Mouse (Mus musculus): ENCODE measurements at regions not wholly inside any gene's neighbourhood (a gene's known extent, or its start where the extent isn't known, plus 50 kb on each side); places are given as distances from the start of the nearest gene placed in this dataset.

- no peak for DNase-seq (ENCODE audit: low read depth)
Measured at GRCm38 (mm10) chr12:13164791-13165190, 84.2 kb downstream of the Ddx1 start.

- no peak for DNase-seq (ENCODE audit: low read depth)
Measured at GRCm38 (mm10) chr12:13161051-13161450, 88.0 kb downstream of the Ddx1 start.

DNA sequence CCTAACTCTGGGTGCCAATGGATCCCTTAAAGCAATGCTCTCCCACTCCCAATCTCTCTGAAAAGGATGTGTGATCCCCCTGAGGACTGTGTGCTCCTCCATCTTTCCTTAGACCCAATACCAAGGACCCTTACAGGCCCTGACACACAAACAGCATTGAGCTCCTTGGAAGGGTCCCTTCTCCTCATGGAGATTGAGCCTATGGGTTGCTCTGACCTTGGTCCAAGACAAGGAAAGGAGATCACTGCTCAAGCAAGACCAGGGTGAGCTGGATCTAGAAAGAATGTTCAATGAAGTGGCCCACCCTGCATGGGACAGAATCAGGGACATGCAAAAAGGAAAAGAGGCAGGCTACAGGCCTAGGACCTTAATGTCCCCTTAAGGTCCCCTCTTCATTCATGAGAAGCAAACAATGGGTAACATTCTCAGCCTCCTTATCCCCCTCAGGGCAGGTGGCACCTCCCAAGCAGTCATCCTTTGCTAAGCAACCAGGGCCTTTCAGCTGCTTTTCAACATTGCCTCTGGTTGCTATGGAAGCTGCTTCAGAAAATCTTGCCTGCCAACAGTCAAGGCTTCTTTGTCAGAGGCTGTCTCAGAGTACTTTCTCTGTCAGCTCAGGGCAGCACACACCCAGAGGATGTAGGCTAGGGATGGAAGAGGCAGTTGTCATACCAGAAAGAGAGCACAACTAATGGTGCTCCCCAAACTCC lies 89.5 kb downstream of the Ddx1 start:
- DNase-seq (ENCODE audit: low read depth): no peak

GRCm38 (mm10) chr12:13157666-13158381 lies 91.2 kb downstream of the Ddx1 start:
- no peak for DNase-seq (ENCODE audit: low read depth)

DNA sequence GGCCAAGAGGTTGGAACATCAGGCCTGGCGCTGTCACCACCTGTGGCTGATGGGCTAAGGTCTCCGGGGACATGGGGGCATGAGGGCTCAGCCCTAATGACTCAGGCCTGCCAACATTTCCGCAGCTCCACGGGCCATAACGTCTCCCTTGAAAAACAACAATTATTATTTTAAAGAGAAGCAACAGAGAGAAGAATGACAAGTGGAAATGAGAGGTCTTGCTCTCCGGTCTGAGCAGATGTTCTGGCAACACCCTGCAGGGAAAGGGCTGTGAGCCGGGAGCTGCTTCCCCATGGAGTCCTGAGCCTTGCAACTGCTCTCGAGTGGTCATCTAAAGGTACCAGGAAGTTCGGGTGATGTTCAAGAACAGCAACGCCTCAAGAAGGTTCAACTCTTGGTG lies 91.9 kb downstream of the Ddx1 start:
- no peak for DNase-seq (ENCODE audit: low read depth)

DNA sequence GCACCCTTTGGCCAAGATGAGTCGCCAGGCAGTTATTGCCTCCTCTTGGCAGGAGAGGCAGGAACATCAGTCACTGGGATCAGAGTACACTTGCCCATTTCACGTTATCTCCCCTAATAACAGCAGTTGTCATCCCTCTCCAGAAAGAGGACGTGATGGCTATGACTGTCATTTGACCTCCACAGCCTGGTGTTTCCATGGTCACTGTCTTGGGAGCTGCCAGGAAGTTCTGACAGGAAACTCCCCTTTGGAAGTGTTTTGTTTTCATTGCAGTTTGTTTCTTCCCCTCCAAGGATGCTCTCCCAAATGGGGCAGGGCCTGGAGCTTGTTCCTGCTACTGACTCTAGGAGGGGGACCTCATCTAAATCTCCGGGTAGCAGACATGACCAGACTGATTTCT lies 98.3 kb downstream of the Ddx1 start:
- DNase-seq (ENCODE audit: low read depth): no peak

- DNase-seq (ENCODE audit: low read depth): no peak
Measured at GRCm38 (mm10) chr12:13147251-13147650, 101.8 kb downstream of the Ddx1 start.

DNA sequence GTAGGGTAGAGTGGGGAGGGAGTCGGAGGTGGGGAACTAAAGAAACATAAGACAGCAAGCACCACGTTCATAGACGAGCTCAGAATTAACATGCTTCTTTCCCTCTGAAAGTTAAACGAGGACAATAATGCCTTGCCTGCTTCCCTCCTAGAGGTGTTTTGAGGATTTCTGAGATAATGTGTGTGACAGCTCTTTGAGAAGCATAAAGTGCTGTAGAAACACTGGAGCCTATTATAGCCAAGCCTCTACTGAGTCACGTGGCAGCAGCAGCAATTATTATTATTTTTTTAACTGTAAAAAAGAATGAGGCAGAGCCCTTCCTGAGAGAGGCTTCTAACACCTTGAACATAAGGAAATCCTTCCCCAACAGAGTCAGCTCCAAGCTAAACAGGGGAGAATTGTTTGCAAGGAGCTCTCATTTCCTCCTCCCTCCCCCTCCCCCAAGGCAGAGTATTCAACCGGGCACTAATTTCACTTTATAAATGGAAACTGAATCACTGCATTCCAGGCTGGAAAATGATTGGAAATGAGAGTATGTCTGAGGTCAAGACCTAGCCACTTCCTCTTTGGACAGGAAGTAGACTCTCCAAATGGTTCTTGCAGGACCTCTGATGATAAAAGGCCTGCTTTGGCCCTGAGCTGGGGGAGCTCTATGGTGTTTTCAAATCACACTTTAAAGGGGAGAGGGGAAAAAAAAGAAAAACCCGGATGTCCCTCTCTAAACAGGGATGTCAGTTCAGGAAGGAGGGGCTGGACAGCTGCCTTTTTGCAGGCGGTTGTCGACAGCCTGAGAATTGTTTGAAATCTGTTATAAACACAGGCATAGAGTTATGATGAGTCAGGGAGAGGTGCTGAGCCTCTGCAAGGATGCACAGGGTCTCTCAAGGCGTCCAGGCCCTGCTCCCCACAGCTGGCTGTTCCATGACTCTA lies 103.6 kb downstream of the Ddx1 start:
- DNase-seq (ENCODE audit: low read depth): no peak

GRCm38 (mm10) chr12:13144739-13145138 lies 104.3 kb downstream of the Ddx1 start:
- DNase-seq (ENCODE audit: low read depth): no peak

DNA sequence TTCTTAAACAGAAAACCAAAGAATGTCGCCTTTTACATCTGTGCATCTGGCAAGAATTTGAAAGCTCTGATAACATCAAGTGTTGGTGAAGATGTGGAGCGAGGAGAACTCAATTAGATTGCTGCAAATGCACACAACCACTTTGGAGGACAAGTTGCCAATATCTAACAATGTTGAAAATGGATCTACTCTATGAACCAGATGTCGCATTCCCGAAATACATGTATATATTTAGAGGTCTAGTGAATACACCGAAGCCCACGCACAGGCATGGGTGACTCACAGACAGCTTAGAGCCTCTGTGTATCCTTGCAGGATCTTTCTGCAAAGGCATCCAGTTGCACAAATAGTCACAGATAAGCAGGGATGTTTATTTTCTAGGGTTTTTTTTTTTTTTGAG lies 108.4 kb downstream of the Ddx1 start:
- DNase-seq (ENCODE audit: low read depth): no peak

- DNase-seq (ENCODE audit: low read depth): no peak
Measured at GRCm38 (mm10) chr12:13139189-13139588, 109.8 kb downstream of the Ddx1 start.

DNA sequence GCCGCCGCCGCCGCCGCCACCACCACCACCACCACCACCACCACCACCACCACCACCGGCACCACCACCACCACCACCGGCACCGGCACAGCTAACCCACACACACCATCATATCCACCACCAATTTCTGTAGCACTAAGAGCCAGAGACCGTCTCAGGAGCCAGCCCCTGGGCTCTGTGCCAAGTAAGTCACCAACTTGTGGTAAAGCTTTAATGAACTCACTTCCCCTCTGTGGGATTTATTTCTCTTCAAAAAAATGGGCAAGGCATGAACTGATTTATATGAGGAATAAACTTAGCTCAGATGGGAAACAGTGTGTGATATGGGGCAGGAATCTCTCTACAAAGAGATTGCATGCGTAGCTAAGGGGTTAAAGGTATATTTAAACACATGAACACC lies 114.8 kb downstream of the Ddx1 start:
- no peak for DNase-seq (ENCODE audit: low read depth)

DNA sequence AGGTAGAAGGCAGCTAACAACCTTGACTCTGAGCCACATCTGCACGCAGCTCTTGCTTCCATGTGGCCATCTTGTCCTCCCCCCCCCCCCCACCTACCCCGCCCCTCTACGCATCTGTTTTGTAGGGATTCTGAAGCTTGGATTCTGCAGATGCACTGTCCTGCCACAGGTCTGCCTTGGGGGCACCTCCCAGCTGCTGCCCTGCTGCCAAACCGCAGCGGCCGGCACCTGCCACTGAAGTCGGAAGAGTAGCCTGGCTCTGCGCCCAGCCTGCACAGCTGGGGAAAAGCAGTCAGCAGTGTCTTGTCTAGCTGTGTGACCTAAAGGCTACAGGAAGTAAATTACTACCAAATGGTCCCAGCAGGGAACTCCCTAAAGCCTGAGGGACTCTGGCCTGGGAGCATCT lies 119.3 kb downstream of the Ddx1 start:
- no peak for DNase-seq (ENCODE audit: low read depth)

- DNase-seq (ENCODE audit: low read depth): no peak
Measured at GRCm38 (mm10) chr12:13127407-13127806, 121.6 kb downstream of the Ddx1 start.

- no peak for DNase-seq (ENCODE audit: low read depth)
Measured at GRCm38 (mm10) chr12:13125054-13125453, 124.0 kb downstream of the Ddx1 start.

DNA sequence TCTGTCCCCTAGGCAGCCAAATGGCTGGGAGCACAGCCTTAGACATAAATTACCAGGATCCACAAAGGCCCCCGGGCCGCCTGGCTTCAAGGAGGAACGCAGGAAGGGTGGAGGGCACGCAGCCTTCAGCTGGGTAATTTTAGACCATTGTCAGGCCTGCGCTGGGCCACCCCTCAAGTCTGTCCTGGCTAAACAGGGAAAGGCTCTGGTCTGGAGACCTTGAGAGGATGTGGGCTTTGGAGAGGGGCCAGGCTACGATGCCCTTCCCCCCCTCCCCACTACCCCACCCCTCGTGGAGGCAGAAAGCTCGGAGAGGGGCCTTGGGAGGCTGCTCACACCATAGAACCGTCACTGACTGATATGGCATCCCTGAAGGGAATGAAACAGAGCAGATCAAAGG lies 126.7 kb downstream of the Ddx1 start:
- DNase-seq (ENCODE audit: low read depth): no peak

DNA sequence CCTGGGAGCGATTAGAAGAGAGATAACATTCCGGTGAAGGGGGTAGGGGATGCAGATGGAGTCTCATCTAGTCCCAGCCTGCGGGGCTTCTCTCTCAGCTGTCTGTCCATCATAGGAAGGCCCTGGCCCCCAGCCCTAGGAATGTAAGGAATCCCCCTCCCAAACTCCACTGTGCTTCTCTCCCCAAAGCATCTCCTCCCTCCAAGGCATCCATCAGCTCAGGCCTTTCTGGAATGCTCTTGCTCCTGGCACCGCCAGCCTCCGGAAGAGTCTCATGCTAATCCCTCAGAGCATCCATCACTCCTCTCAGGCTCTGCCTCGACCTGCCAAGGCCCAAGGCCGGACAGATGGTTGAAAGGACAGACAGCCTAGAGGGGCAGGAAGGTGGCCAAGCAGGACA lies 128.4 kb downstream of the Ddx1 start:
- no peak for DNase-seq (ENCODE audit: low read depth)

DNA sequence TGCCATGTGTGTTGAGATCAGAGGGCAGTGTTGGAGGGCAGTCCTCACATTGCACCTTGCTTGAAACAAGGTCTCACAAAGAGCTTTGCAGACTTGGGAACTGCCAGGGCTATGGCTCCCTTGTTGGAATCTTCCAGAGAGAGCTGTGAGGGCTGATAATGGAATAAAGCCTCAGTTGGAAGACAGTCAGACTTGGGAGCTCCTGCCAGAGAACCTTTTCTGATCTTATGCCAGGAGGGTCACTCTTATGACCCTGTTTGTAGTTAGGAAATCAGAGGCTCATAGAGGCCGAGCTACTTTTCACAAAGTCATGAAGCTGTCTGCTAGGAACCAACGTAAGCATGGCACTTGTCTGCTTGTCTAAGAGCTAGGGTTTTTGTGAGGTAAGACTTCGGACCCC lies 129.4 kb downstream of the Ddx1 start:
- DNase-seq (ENCODE audit: low read depth): no peak

- no peak for DNase-seq (ENCODE audit: low read depth)
Measured at GRCm38 (mm10) chr12:13118026-13118425, 131.0 kb downstream of the Ddx1 start.

DNA sequence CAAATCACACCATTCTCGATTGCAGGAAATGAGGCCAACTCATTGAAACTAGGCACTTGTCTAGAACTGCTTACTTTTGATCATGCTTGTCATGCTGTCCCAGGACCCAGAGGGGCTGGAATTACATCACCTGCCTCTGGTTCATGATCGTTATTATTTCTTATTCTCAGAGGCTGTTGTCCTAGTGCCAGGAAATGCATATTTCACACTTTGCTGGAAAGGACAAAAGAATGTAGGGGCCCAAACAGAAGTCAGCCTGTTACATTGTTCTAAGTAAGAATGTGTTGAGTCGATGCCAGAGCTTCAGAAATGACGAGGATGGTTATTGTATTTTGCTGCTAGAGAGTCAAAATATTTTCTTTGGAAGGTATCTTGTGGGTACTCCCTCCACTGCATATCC lies 134.7 kb downstream of the Ddx1 start:
- DNase-seq (ENCODE audit: low read depth): no peak

DNA sequence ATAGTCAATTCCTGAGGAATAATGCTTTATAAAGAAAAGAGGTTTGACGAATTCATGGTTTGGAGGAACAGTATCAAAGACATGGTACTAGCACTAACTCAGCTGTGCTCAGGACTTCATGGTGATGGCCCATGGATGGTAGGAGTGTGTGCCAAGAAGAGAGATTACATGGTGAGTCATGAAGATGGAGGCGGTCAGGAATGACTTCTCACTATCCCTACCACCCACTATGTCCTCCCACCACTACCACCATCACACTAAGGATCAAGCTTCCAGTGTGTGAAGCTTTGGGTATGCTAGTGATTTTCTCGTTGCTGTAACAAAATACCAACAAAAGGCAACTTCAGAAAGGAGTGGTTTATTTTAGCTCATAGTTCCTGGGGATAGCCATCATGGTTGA lies 142.1 kb downstream of the Ddx1 start:
- no peak for DNase-seq (ENCODE audit: low read depth)

DNA sequence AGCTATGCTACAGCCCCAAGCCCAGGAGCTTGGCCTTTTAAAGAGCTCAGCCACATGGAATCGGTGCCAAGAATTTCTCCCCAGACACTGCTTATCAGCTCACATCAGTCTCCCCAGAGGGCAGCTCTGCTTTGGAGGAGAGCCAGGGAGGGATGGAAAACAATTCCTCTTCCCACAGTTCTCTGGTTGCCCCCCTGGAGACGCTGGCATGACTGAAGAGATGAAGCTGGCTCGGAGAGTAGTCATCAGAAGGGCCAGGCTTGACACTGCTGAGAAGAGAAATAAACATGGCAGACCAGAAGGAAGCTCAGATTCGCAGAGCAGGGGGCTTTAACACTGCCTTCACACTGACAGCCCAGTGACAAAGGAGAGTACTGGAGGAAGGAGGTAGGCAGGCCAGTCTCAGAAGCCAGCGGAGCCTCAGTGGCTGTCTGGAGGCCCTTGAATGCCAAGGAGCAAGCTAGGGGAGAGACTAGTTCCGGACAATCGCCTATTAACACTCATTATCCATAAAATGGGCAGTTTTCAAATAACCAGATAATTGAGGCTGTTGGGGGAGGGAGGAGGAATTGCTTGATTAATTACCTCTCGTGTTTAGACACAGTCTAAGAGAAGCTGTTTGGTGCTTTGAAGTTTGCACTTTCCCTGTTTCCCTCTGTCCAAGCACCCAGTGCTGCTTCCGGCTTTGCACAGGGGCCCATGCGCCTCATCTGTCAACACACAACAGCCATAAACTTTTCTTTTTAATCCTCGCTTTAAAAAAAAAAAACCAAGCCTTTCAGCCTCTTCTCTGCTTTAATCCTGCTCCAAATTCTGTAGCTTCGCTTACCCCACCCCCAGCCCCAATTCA lies 148.3 kb downstream of the Ddx1 start:
- no peak for DNase-seq (ENCODE audit: low read depth)

Data from c-Kit-positive CD71-negative TER-119-negative erythroid progenitor cells, embryonic 14.5 days (primary cell).